ENCODE assay signal across 8 mouse cellular contexts in the genomic region with DNA sequence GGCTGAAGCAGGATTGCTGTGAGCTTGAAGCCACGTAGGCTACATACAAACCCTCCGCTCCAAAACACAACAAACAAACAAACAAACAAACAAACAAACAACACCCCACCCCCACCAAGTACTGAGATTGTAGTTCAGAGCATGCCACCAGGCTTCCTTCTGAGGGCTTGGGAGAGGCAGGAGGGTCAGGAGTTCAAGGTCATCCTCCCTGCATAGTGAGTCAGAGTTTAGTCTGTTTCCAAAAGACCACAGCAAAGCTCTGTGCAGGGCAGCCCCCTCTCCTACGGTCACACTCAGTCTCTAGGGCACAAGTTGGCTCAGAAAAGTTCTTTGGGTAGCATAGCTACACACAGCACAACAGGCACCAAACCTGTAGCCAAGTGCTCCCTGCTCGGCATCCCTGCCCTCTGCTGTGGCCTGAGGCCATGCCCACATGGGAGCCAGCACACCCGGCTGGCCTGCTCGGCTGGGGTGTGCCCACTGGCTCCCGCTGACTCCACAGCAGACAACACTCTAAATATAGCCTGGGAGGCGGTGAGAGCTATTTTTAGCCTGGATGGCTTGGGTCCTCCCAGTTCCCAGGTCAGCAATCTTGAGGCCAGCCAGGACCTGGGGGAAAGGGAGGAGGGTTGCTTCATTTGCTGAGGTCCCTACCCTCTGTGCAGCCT. TPM values are rescaled to one million over a fixed set of nuclear protein-coding genes. Genes with fewer than 3 reads are reported as not detected.
A peak's percentile ranks its signal among the peaks of the same experiment; 100 is the strongest.
DNase-seq lines count a peak whose midpoint lies in the region; ATAC-seq and TF ChIP-seq lines count a peak whose summit lies in the region.

No protein-coding gene starts in this region.

- no peaks in the 10 kb centered on the region for H3K9me3 ChIP-seq in forebrain, embryonic 16.5 days (ENCODE audit: control insufficient read depth, low read length)
- H3K9me3 ChIP-seq in hindbrain, embryonic 12.5 days (replicated peaks) = no peaks in the 10 kb centered on the region
- H3K9me3 ChIP-seq in limb, embryonic 15.5 days = no peaks in the 10 kb centered on the region

- peak overlapping the region; percentile 64 for H3K9ac ChIP-seq in forebrain, embryonic 16.5 days (replicated peaks; ENCODE audit: low read depth, low read length)
- H3K9ac ChIP-seq in hindbrain, embryonic 12.5 days = no peak overlapping the region
- H3K9ac ChIP-seq in limb, embryonic 15.5 days = 0 out of 2 replicates have a peak overlapping the region, but pooled peaks have one; percentile 4

- no peaks in the 10 kb centered on the region for H3K36me3 ChIP-seq in forebrain, embryonic 16.5 days (ENCODE audit: control insufficient read depth, insufficient read depth)
- H3K36me3 ChIP-seq in hindbrain, embryonic 12.5 days = no peaks in the 10 kb centered on the region
- H3K36me3 ChIP-seq in limb, embryonic 15.5 days = no peaks in the 10 kb centered on the region
- H3K36me3 ChIP-seq in myocyte (ENCODE audit: control insufficient read depth, insufficient read depth) = no peaks in the 10 kb centered on the region

- H3K4me1 ChIP-seq in forebrain, embryonic 16.5 days (replicated peaks; ENCODE audit: control insufficient read depth, insufficient read depth, low read length) = peaks cover 46% of the 10 kb centered on the region
- H3K4me1 ChIP-seq in hindbrain, embryonic 12.5 days = peaks cover 51% of the 10 kb centered on the region
- H3K4me1 ChIP-seq in limb, embryonic 15.5 days = peaks cover 70% of the 10 kb centered on the region

- H3ac ChIP-seq in myocyte (ENCODE audit: control insufficient read depth, insufficient read length) = no peak overlapping the region

- no peak overlapping the region for H3K27ac ChIP-seq in forebrain, embryonic 16.5 days (ENCODE audit: low read length)
- no peak overlapping the region for H3K27ac ChIP-seq in hindbrain, embryonic 12.5 days
- peak overlapping the region; percentile 89 for H3K27ac ChIP-seq in limb, embryonic 15.5 days

- peak overlapping the region; percentile 44 for H3K4me3 ChIP-seq in forebrain, embryonic 16.5 days (replicated peaks; ENCODE audit: low read length)
- H3K4me3 ChIP-seq in hindbrain, embryonic 12.5 days = no peak overlapping the region
- no peak overlapping the region for H3K4me3 ChIP-seq in limb, embryonic 15.5 days
- no peak overlapping the region for H3K4me3 ChIP-seq in myocyte

- peak; percentile 27 for TF ChIP-seq POLR2A in myocyte (IDR thresholded peaks at IDR 0.05; ENCODE audit: insufficient read length, low read depth)

- peak overlapping the region; percentile 77 for H3K4me2 ChIP-seq in forebrain, embryonic 16.5 days (ENCODE audit: low read length)
- H3K4me2 ChIP-seq in hindbrain, embryonic 12.5 days (replicated peaks) = peak overlapping the region; percentile 70
- H3K4me2 ChIP-seq in limb, embryonic 15.5 days = peak overlapping the region; percentile 60
- H3K4me2 ChIP-seq in myocyte (ENCODE audit: low read depth) = peak overlapping the region; percentile 66

- peak; percentile 57 for DNase-seq in urinary bladder, postnatal 14 days (ENCODE audit: low spot score)
- DNase-seq in urinary bladder, postnatal 4 days (ENCODE audit: low spot score in 2 of 2) = no peak
- DNase-seq in layer of hippocampus, adult 9-11 months = no peak

- no peaks in the 10 kb centered on the region for H3K79me2 ChIP-seq in myocyte (ENCODE audit: control insufficient read depth, insufficient read depth)

- H3K27me3 ChIP-seq in forebrain, embryonic 16.5 days (replicated peaks; ENCODE audit: control insufficient read depth, insufficient read depth, low read length) = 0 out of 2 replicates have a peak, but pooled peaks cover 5% of the 10 kb centered on the region
- peaks cover 47% of the 10 kb centered on the region for H3K27me3 ChIP-seq in hindbrain, embryonic 12.5 days
- H3K27me3 ChIP-seq in limb, embryonic 15.5 days = no peaks in the 10 kb centered on the region
- no peaks in the 10 kb centered on the region for H3K27me3 ChIP-seq in myocyte (ENCODE audit: control insufficient read depth, insufficient read depth, insufficient read length)

- WGBS in forebrain, embryonic 16.5 days = 61% methylated on average over 8 of the region's 8 CpGs
- 46% methylated on average over 8 of the region's 8 CpGs for WGBS in hindbrain, embryonic 12.5 days
- WGBS in limb, embryonic 15.5 days = 29% methylated on average over 8 of the region's 8 CpGs

- no peak for ATAC-seq in forebrain, embryonic 16.5 days
- ATAC-seq in hindbrain, embryonic 12.5 days (ENCODE audit: low FRiP score) = no peak
- ATAC-seq in limb, embryonic 15.5 days (ENCODE audit: insufficient number of reproducible peaks, low FRiP score, low TSS enrichment, low read depth) = peak; percentile 35; the same call in 1 of the 2 replicates
- no peak for ATAC-seq in megakaryocyte-erythroid progenitor cell, adult 5-6 weeks (replicated peaks; ENCODE audit: low FRiP score, low TSS enrichment, poor library complexity, severe bottlenecking)

TF ChIP-seq in myocyte, 11 proteins besides CTCF, POLR2A, EP300 and RAD21:
- no peak for TF ChIP-seq POLR2AphosphoS2 (IDR thresholded peaks at IDR 0.05; ENCODE audit: insufficient read length, low read depth)
- no peak for TF ChIP-seq E2F4 (IDR thresholded peaks at IDR 0.05; ENCODE audit: insufficient read depth)
- TF ChIP-seq MYOG (IDR thresholded peaks at IDR 0.05; ENCODE audit: control insufficient read depth in 1 of 3, insufficient read depth in 1 of 3, insufficient read length in 2 of 3, low read depth in 2 of 3) = peak; percentile 33 to 93 (median 69)
- TF ChIP-seq MYOD1 (IDR thresholded peaks at IDR 0.05; ENCODE audit: control insufficient read depth in 1 of 3, insufficient read length in 2 of 3, low read depth in 2 of 3) = peak in 2 of 3 experiments; percentile 44 to 71
- peak; percentile 5 for TF ChIP-seq SRF (IDR thresholded peaks at IDR 0.05; ENCODE audit: control insufficient read depth, insufficient read length, low read depth)
- peak; percentile 44 for TF ChIP-seq TCF12 (IDR thresholded peaks at IDR 0.05; ENCODE audit: insufficient read depth, poor library complexity, severe bottlenecking)
- peak; percentile 36 for TF ChIP-seq TCF3 (IDR thresholded peaks at IDR 0.05; ENCODE audit: insufficient read length, low read depth)
TF ChIP-seq in myocyte: peak in this region for 5.

RNA-seq across cellular contexts. Expression of a gene that starts 10.6 kb away (rescaled TPM):
- polyA plus RNA-seq in forebrain, embryonic 16.5 days (2015; fragmentation: Nextera tagmentation; extraction: Ambion mirVana) = 5.8 and 7.0 TPM in 2 replicates
- 11.8 and 15.8 TPM in 2 replicates for polyA plus RNA-seq in hindbrain, embryonic 12.5 days (2016; fragmentation: Nextera tagmentation; extraction: Ambion mirVana)
- 44.4 and 44.7 TPM in 2 replicates for polyA plus RNA-seq in limb, embryonic 15.5 days (2015; fragmentation: Nextera tagmentation; extraction: Ambion mirVana)
- polyA plus RNA-seq in myocyte (2012; fragmentation: generic; extraction: Trizol) = 52.2 TPM
- total RNA-seq in megakaryocyte-erythroid progenitor cell, adult 5-6 weeks (2014; fragmentation: Nextera tagmentation) = not detected in 2 replicates
- 7.5 and 8.7 TPM in 2 replicates for total RNA-seq in megakaryocyte-erythroid progenitor cell, adult 5-6 weeks (2017)

RNA-seq across cellular contexts. Expression of a gene that starts 22.4 kb away (rescaled TPM):
- 53.2 and 59.8 TPM in 2 replicates for polyA plus RNA-seq in forebrain, embryonic 16.5 days (2015; fragmentation: Nextera tagmentation; extraction: Ambion mirVana)
- 56.8 and 57.9 TPM in 2 replicates for polyA plus RNA-seq in hindbrain, embryonic 12.5 days (2016; fragmentation: Nextera tagmentation; extraction: Ambion mirVana)
- polyA plus RNA-seq in limb, embryonic 15.5 days (2015; fragmentation: Nextera tagmentation; extraction: Ambion mirVana) = 51.6 and 58.2 TPM in 2 replicates
- polyA plus RNA-seq in myocyte (2012; fragmentation: generic; extraction: Trizol) = 65.2 TPM
- 14.9 and 24.4 TPM in 2 replicates for total RNA-seq in megakaryocyte-erythroid progenitor cell, adult 5-6 weeks (2014; fragmentation: Nextera tagmentation)
- total RNA-seq in megakaryocyte-erythroid progenitor cell, adult 5-6 weeks (2017) = 24.0 and 29.0 TPM in 2 replicates

RNA-seq across cellular contexts. Expression of a gene that starts 39.7 kb away (rescaled TPM):
- polyA plus RNA-seq in forebrain, embryonic 16.5 days (2015; fragmentation: Nextera tagmentation; extraction: Ambion mirVana) = 298 and 299 TPM in 2 replicates
- 271 and 305 TPM in 2 replicates for polyA plus RNA-seq in hindbrain, embryonic 12.5 days (2016; fragmentation: Nextera tagmentation; extraction: Ambion mirVana)
- 312 and 329 TPM in 2 replicates for polyA plus RNA-seq in limb, embryonic 15.5 days (2015; fragmentation: Nextera tagmentation; extraction: Ambion mirVana)
- polyA plus RNA-seq in myocyte (2012; fragmentation: generic; extraction: Trizol) = 225 TPM
- 206 and 233 TPM in 2 replicates for total RNA-seq in megakaryocyte-erythroid progenitor cell, adult 5-6 weeks (2014; fragmentation: Nextera tagmentation)
- total RNA-seq in megakaryocyte-erythroid progenitor cell, adult 5-6 weeks (2017) = 27.7 and 49.2 TPM in 2 replicates
